Mouse (Mus musculus) right cerebral cortex, postnatal 36 days (tissue): ENCODE results near the gene Capn10.
A peak's percentile ranks its signal among the peaks of the same experiment; 100 is the strongest.

Source experiments
- DNase-seq, 2 experiments: peaks; one replicate each; pipeline ENCODE4 v3.0.0; 2022; ENCODE audit warnings: low spot score in 2 of 2, mixed read lengths in 1 of 2

Gene Capn10

DNA sequence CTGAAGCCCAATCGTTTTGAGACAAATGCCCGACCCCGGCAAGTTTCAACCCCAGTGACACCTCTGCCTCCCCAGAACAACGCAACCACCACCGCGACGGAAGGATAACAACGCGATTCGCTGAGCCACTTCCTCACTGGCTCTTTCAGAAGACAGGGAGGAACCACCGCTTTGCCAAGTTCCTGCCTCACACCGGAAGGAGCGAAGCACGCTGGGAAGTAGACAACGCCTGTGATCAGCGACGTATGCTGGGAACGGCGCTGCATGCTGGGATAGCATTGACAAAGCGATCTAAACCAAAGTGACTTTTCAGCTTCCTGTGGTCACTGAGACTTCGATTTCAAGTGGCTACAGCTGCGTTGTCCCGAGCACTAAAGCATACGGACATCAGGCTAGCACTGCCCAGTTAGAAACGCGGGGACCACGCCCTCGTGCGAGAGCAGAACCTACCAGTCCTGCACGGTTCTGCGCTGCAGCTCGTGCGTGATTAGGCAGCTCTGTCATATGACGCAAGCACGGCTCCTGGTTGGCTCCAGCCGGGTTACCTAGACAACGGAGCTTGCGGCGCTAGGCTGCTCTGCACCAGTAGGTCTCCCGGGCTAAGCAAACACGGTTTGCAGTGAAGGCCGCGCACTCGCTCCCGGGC is at the start of gene Capn10:
Gene Capn10, plus strand, starts transcription at position 195 of the 646 bp plus-strand sequence.
- peak; percentile 96 for DNase-seq

DNA sequence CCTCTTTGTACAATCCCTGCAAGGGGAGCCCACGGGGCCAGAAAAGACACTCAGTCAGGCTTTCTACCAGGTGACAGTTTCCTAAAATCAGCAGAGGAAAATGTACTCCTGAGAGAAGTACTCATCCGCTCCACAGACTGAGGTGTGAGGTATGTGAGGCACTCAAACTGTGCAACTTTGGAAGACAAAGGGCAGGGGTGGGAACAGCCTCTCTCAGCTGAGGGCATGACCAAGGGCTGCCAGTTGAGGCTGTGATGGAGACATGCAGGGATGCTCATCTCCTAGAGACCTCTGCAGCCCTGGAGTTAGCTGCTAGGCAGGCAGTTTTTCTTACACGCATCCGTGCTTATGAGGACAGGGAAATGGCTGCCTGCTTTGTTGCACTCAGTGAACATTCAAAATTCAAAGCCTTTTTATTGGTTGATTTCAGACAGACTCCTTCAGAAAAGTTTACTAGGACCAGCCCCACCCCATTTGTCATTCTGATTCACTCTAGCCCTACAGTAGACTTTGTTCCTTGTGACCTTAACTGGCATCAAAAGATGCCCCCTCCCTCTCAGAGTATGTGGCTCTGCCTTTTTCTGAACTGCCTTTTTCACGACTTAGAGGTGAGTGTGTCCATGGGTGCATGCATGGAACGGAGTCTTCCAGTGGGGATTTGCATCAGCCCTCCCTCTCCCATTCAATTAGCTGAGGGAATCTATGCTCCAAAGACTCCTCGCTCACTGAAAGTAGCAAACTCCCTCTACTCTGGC is 45.1 kb upstream of the Capn10 start:
- DNase-seq: no peak

DNA sequence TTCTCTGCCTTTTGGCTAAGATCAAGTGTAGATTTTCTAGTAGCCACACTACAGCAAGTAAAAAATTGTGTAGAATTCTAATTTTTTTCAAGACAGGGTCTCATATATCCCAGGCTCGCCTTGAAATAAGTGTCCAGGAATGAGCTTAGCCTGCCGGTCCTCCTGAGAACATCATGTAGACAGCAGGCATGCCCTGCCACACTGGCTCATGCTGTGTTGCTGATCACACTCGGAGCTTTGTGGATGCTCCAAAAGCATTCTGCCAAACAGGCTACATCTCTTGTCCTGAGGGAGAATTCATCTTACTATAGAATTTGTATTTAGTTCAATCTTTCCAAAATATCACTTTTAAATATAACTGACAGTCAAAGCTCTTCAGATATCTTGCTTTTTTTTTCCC is 41.4 kb upstream of the Capn10 start:
- DNase-seq: no peak

DNA sequence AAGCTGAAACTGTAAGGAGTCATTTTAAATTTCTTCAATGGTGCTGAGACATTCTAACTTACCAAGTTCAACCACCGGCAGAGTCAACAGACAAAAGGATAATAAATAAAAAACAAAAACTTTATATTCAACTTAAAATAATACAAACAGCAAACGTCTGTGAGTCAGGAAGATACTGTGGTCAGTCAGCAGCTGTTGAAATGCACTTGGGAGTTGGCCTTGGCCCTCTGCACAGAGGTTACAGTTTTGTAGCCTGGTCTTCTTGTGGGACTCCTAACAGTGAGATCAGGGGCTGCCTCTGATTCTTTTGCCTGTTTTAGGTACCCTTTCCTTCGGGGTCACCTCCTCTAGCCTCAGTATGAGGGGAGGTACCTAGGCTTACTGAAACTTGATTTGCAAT is 40.3 kb upstream of the Capn10 start:
- no peak for DNase-seq

DNA sequence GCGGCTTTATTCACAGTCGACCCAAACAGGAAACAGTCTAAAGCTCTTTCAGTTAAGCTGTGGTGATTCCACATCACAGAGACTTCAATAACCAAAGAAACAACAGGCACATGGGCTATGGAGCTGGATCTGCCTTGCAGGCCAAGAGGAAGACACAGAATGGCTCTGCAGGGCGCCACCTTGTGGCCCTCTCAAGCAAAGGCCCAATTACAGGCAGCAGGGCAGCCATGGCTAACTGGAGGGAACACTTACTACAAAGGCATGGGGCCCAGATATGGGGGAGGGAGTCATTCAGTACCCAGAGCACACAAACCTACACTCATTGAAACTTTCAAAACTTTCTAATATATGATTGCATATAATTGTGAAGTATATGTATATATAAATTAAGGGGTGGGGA is 39.1 kb upstream of the Capn10 start:
- peak; percentile 76 for DNase-seq

DNA sequence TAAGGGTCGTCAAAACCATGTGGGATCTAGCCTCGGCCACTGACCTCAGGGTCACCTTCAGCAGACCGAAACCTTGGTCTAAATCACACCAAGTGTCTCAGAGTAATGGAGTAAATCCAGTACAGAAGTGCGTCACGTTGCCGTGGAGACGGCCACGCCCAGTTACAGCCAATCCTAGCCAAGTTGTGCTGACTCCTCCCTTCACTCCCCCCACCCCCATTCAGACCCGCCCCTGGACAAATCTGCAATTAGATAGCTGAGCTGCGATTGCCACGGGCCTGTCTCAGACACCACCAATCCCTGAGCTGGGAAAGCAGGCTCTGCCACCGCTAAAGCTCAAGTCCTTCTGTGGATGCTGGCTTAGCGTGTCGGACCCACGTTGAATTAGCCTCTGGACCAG is 31.4 kb upstream of the Capn10 start, which contains the start of gene Ankmy1:
Gene Ankmy1, minus strand, starts transcription at position 121 of the 400 bp plus-strand sequence.
- DNase-seq: peak; percentile 68 to 76

DNA sequence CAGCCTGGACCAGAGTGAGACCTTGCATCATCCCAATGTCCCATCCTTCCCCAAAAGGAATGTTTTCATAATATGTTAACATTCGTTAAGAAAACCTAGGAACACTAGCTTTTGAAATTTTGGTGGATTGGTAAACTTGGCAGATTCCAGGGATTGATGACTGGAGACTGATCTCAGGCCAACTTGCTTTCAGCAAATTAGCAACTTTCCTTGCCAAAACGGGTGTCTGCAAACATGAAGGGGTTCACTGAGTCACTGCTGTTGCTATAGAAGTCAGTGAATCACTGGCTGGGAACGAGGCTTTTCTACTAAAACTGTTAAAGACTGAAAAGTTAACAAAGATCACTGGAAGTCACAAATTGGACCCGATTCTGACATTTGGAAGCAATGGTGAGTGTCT is 30.5 kb upstream of the Capn10 start:
- DNase-seq: no peak

DNA sequence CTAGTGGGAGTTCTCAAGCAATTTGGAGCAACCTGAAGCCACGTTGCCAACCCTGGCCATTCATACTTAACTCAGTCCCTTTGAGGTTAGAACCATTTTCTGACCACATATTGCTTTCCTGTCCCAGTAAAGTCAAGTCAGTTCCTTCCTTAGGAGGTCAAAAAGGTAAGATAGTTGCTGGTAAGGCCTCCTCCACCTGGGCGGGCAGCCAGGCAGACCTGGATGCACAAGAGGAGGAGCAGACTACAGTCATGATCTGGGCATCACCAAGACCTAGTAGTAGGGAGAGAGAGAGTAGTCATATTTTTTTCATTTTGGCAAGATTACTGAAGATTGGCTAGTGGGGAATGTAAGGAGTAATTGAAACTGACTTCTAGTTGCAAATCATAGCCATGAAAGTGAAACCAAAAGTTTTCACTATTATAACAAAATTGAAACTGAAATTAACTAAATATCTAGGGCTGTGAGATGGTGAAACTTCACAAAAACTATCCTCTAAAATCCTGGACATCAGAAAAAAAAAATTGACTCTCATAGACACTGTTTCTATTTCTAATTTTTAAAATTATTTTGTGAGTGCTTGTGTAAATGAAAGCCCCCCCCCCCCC is 28.4 kb upstream of the Capn10 start:
- DNase-seq: no peak

DNA sequence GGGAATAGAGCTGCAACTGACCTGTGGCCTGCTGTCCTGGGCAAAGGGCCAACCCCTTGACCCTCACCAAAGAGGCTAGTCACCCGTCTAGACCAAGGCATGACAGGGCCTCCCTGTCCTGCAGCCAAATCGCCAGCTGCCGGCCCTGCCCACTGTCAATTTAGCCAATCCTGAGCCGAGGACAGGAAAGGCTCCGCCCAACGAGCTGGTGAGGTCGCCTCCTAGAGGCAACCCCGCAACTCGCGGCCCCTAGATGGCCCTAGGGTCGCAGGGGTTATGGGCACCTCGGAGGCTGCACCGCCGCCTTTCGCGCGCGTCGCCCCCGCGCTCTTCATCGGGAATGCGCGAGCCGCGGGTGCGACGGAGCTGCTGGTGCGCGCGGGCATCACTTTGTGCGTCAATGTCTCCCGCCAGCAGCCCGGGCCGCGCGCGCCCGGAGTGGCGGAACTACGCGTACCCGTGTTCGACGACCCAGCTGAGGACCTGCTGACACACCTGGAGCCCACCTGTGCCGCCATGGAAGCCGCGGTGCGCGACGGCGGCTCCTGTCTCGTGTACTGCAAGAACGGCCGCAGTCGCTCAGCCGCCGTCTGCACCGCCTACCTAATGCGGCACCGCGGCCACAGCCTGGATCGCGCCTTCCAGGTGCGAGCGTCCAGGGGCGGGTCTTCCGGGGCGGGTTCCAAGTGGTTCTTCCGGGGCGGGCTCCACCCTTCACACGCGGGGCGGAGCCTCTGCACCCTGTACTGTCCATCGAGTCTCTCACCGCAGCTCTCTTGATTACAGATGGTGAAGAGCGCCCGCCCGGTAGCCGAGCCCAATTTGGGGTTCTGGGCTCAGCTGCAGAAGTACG is 27.2 kb upstream of the Capn10 start, which contains the start of gene Dusp28:
Gene Dusp28, plus strand, starts transcription at position 203 of the 853 bp plus-strand sequence.
- DNase-seq: peak; percentile 78 to 79

DNA sequence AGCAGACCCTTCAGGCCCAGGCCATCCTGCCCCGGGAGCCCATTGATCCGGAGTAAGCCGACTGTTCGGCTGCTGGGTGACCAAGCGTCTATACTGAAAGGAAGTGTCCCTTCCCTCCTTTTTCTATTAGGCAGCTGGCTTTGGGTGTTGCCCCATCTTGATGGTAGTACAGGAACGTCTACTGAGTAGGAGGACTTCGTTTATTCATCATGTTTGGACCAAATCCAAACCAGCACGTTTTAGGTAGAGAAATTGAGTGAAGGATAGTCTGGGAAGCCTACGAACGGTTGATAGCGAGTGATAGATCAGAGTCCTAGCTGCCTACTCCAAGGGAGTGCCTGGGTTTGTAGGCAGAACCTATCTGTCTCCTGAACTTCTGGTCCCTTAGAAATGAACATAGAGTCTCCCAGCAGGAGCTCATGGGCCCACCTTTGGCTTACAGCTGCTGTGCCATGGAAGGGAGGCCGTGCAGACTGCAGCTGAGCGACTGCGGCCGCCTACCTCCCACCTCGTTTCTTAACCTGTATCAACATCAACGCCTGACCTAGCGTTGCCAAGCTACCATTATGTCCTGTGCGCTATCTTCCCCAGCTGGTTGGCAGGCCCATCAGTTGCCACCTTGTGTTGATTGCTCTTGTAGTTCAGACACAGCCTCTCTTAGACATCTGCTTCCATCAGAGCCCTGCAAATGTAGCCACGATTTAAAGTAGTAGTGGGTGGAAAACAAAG is 26.4 kb upstream of the Capn10 start:
- DNase-seq: no peak

DNA sequence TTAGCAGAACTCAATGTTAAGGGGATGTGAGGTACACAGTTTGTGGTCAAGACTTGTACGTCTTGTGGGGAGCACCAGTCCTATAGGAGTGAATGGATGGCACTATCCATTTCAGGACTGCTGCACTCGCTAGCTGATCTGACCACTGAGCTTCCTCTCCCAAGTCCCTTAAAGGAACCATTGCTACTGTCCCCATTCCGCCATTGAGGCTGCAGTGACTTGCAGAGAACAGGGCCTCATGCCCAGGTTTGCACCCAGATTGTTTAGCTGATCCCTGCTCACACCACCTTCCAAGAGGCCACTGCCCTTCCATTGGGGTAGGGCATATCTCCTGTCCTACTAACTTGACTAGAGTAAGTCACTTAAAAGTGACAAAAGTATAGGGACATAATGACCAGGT is 25.5 kb upstream of the Capn10 start:
- no peak for DNase-seq

DNA sequence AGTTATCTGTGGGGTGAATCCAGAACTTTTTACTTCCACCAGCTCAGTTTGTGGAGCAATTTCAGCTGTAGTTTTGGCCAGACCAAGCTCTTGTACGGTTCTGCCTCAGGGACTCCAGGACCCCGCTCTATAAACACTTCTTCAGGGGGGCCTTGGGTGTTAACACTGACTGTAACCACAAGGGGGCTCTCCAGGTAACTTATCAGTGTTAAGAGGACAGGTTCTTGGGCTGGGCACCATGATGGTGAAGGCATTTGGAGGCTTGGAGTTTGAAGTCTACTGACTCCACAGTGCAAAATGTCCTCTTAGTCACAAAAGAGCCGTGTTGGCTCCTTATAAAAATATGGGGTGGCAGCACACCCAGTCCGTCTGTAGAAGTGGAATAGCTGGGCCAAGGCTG is 25.1 kb upstream of the Capn10 start:
- no peak for DNase-seq

DNA sequence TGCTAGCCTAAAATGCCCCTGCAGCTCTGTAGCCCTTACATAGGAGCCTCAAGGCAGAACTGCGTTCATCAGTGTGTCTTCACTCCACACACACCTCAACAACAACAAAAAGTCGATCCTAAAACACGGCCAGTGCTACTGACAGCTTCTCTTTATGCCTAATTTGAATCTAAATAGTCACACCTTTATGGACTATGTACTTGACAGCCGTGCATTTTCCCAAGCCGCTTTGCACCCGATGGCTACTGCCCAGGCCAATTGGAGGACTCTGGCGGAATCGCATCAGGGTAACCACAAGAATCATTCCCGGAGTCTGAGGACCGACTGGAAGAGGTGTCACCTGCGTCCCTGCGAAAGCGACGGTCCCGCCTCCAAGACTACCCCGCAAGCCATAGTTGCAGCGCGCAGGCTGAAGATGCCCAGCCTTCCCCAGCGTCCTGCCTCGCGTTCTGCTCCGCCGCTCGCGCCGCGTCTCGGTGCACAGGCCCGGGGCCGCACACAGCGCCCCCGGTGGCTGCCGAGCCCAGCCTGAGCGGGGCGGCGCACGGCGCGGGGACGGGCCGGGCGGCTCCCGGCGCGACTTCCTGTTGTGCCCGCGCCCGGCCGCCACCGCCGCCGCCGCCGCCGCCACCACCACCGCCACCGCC is 23.8 kb upstream of the Capn10 start, which contains the start of gene Rnpepl1:
Gene Rnpepl1, plus strand, starts transcription at position 545 of the 647 bp plus-strand sequence.
- DNase-seq: peak; percentile 64 to 69

DNA sequence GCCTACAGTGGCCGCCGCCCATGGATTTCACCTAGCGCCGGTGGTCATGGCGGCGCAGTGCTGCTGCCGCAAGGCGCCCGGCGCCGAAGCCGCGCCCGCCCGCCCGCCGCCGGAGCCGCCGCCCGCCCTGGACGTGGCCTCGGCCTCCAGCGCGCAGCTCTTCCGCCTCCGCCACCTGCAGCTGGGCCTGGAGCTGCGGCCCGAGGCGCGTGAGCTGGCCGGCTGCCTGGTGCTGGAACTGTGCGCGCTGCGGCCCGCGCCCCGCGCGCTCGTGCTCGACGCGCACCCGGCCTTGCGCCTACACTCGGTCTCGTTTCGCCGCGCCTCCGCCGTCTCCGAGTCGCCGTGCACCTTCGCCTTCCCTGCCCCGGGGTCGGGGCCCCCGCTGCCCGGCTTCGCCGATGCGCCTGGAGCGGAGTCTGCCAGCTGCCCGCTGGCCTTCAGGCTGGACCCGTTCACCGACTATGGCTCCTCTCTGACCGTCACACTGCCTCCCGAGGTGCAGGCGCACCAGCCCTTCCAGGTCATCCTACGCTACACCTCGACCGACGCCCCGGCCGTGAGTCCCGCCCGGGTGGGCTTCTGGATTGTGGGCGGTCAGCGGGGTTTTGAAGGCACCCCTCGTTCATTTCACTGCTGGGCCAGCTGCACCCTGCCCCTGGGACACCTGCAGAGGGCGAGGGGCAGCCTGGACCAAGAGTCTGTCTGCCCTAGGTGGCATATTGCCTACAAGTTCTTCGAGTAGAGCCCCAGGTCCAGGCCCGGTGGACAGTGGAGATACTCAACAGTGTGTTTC is 23.1 kb upstream of the Capn10 start:
- DNase-seq: peak in 1 of 2 experiments; percentile 62

DNA sequence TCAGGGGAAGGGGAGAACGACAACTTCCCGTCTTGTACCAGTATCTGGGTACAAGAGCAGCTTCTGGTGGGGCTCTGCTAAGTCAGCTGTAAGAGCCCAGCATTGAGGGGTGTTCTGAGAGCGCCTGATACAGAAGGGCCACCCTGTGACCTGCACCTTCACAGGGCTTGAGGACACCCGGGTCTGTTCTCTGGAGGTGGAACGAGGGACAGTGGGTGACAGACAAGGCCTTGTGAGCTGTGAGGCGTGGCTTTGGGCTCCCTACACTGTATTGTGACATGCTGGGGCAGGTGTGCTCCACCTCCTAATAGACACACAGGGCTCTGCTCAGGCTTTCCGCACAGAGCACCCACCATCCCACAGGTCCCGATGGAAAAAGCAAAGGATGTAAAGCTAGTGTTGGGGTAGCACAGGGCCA is 22.4 kb upstream of the Capn10 start:
- DNase-seq: no peak

DNA sequence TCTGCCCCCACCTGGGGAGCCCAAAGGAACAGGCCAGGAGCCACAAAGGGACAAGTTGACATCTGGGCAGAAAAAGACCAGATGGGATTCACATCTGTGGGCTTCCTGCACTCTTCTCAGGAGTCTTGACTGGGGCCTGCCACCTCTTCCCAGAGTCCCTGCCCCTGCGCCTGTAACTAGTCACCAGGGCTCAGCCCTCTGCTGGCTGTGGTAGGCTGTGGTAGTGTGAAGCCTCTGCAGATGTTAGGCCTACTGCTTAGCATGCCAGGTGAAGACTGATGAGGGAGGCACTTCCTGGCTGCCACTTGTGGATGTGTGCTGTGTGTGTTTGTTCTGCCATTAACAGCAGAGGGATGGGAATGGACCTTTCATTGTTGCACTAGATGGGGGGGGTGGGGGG is 21.9 kb upstream of the Capn10 start:
- no peak for DNase-seq

DNA sequence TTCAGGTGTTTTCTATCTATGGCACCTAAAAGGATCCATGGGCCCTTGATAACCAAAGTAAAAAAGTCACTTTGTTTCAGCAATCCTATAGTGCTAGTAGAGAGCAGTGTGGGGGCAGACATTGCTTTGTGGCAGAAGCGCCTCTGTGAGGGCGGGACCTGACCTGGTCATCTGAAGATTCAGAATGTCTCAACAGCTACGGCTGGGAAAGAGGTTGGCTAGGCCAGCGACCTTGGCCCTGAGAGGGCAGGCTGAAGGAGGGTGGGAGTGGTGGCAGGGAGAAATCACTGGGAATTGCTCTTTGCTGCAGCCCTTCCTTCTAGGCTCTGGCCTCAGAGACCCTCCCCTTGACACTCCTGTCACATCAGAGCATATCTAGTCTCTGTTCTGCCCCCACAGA is 19.9 kb upstream of the Capn10 start:
- DNase-seq: no peak

DNA sequence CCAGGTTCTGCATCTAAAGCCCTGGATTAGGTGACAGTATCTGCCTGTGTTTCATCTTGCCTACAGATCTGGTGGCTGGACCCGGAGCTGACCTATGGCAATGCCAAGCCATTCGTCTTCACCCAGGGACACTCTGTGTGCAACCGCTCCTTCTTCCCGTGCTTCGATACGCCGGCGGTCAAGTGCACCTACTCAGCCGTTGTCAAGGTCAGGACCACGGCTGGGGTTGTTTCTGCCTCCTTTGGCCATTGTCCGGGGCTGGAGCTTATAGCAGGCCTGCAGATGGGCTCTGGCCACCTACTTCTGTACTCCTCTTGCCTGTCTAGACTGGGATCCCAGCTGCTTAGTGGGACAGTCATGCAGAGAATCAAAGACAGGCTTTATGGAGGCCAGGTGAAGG is 19.2 kb upstream of the Capn10 start:
- DNase-seq: no peak

DNA sequence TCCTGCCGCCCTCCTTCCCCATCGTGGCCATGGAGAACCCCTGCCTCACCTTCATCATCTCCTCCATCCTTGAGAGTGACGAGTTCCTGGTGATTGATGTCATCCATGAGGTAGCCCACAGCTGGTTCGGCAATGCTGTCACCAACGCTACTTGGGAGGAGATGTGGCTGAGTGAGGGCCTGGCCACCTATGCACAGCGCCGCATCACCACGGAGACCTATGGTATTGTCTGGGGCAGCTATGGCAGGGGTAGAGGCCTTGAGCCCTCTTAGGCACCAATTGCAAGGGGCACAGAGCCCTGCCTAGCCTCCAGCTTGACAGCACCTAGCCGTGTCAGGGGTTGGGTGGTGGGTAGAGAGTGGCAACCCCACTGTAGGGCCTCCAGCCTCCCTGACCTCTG is 17.5 kb upstream of the Capn10 start:
- no peak for DNase-seq

DNA sequence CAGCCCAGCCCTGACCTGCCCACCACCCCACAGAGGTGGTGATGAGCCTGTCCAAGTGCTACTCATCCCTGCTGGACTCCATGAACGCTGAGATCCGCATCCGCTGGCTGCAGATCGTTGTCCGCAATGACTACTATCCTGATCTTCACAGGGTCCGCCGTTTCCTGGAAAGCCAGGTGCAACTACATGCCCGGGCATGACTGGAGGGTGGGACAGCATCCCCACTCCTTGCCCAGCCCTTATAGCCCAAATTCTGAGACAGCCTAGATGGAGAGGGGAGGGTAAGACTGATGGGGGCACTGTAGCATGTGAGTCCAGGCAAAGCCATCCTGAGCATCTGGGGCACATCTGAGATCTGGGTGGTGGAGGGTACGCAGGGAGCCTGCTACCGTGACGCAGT is 15.0 kb upstream of the Capn10 start:
- no peak for DNase-seq
